Mouse (Mus musculus): ENCODE measurements around the gene Foxo1.

The Foxo1 gene

DNA sequence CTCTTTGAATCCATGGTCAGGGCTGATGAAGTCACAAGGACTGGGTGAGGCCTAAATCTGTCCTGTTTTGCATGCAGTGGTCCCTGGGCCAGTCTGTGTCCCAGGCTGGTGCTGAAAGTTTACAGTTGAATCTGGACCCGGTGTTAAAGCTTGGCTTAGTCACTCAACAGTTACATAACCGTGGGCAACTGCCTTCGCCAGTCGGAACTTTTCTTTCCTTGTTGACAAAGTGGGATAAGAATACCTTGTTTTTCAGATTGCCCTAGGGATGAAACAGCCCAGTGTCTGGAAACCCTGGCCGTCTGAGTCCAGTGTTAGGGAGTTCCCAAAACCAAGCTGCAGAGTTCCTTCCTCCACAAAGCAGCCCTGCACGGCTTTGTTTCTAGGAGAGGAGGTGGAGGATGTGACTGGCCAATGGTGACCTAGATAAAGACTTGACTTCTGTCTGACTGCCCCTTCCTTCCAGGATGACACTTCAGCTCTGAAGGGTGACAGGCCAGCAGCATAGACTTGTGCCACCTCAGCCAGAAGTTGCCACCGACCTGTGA is 101.8 kb downstream of the Foxo1 start:
- no peak for DNase-seq

DNA sequence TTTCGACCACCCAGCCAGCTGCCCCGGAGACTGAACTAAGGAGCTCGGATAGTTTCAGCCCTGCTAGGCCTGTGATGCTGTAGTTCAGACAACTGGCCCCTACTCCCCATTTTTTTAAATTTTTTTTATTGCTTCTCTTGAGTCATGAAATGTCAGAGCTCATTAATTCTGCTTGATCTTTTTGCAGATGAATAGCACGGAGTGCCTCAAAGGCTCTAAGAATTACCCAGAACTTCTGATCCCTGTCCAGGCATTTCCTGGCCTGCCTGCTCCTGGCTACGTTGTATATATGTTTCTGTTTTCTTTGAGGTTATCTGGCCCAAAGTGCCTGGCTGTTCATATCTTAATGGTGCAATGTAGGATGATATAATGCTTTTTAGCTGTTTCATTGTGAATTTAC is 108.8 kb downstream of the Foxo1 start:
- peak; percentile 21 for DNase-seq

DNA sequence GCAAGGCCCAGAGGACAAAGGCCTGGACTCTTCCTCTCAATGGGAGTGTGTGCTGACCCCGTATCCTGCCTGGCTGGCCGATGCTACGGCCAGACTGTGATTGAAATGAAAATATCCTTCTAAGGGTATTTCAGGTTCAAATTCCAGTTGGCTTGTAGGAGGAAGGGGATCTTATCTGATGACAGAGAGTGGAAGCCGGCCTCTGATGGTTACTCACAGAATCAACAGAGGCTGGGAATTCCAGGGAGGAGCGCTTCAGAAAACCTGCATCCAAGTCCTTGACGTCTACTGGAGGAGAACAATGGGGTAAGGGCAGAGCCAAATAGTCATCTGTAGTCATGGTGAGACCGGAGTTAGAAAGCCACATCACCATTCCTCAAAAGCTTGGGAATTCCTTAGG is 115.2 kb downstream of the Foxo1 start:
- peak; percentile 44 for DNase-seq

DNA sequence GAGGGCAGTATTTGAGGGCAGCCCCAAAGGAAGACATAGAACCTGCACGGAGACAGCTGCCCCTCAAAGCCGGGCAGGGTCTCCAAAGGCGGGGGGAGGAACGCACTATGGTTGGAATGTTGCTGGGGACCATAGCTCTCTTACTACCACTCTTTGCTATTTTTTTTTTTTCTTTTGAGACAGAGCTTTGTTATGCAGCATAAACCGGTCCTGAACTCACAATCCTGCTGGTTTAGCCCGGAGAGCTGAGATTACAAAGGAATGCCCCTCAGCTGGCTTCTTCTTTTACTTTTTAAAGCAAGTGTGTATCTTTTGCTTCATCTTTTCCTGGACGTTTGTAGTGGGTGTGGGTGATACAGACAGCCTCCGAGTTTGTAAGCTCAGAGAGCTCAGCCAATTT is 118.2 kb downstream of the Foxo1 start:
- no peak for DNase-seq

DNA sequence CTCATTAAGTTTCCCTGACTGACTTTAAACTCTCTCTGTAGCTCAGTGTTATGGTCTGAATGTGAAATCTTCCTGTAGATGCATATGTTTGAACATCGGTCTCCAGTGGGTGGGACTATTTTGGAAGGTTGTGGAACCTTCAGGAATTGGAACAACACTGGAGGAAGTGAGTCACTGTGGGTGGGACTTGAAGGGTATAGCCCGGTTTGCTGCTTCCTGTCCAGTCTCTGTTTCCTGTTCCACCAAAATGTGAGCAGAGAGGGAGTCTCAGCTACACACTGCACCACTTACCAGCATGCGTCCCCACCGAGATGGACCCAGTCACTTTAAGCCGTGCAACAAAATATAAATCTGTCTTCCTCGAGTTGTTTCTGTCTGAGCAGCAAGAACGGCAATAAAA is 122.2 kb downstream of the Foxo1 start:
- DNase-seq = no peak

DNA sequence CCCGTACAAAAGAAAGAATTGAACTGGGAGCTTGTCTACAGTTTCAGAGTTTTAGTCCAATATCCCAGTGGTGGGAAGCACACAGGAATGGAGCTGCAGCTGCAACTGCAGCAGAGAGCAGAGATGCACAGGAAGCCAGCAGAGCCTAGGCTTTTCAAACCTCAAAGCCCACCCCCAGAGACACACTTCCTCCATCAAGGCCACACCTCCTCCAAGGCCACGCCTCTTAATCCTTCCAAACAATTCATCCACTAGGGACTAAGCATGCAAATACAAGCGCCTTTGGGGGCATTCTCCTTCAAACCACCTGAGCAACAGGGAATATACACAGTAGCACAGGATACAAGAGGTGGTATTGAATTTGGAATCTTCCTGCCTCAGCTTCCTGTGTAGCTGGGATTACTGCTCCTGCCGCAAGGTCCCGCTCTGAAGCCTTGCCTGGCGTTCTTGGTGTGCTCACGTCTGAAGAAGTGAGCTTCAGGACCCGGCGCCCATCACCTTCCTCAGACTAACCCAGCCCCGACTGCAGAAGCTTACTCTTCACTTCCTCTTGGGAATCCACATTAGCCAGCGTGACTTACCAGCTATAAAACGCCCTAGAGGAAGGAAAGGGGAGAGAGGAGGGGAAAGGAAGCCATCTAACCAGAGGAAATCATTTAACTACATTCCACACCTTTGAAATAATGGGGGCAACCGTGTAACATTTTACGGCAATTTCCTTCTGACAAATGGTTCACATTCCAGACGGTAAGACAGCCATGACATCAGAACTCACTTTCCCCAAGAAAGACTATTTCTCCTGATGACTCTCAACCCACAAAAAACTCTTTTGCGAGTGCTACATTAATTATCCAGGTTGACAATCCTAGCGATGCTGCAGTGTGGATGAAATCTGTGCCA is 122.9 kb downstream of the Foxo1 start:
- DNase-seq = no peak

DNA sequence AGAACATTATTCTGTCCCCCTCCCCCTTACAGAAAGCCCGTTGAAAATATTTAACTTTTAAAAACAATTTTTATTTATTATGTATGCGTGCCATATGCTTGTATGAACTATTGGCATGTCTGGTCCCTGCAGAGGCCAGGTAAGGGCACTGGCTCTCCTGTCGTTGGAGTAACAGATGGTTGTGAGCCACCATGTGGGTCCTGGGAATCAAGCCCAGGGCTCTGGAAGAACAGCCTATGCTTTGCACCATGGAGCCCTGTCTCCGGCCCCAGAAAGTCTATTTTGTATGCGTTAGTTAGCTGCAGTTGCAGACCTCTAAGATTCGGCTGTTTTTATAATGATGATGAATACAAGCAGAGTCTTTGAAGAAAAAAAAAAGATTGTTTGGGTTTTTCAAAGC is 123.8 kb downstream of the Foxo1 start:
- DNase-seq = no peak

DNA sequence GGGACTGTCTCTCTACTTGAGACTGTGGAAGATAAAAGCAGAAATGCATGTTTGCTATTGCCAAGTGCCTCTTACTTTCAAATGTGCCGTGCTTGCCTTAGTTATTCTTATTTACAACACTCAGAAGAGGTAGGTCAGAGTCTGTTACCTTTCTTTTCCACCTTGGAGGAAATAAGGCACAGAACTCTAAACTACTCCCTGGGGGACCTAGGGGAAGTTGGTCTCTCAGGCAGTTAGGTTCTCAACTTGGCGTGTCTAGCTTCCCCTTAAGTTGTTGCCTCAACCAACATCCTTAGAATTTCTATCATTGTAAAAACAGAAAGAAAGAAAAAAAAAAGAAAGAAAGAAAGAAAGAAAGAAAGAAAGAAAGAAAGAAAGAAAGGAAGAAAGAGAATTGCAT is 124.4 kb downstream of the Foxo1 start:
- no peak for DNase-seq

DNA sequence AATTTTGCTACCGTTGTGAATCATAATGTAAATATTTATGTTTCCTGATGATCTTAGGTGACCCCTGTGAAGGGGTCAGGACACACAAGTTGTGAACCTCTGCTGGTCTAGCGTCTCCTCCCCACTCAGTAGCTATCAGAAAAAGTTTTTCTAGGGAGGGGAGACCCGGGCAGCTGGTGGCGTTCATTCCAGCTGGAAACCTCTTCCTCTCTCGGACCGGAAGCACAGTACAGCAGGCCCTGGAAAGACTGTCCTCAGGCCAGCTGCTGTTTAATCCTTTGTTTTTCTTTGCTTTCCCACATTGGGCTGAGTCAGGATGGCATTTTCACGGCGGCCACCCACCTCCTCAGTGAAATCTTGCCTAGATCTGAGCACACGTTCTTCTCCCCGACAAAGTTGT is 125.0 kb downstream of the Foxo1 start:
- DNase-seq = no peak

DNA sequence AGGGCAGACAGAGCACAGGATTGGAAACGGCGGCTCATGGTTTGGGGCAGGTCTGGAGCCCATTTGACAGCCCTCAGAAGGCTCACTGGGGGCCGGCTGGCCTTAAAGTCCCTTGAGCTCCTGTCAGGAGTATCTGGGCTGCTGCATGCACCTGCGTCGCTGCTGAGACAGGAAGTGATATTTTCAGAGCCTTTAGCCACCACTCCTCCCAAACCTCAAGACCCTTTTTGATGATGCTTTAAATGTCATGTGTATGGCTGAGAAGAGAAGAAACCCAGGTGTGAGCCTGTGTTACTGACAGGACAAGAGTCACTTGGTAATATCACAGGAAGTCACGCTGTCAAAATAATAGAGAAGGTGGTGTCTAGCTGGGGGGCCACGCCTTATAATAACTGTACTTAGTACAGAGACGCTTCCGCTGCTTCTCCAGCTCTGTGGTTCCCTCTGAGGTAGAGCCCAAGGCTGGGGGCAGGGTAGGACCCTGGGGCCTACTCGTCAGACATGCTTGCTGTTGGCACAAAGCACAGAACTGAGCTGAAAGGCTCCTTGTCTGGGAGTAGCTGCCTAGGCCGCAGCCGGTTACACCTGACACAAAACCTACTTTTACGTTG is 128.1 kb downstream of the Foxo1 start:
- DNase-seq = no peak

DNA sequence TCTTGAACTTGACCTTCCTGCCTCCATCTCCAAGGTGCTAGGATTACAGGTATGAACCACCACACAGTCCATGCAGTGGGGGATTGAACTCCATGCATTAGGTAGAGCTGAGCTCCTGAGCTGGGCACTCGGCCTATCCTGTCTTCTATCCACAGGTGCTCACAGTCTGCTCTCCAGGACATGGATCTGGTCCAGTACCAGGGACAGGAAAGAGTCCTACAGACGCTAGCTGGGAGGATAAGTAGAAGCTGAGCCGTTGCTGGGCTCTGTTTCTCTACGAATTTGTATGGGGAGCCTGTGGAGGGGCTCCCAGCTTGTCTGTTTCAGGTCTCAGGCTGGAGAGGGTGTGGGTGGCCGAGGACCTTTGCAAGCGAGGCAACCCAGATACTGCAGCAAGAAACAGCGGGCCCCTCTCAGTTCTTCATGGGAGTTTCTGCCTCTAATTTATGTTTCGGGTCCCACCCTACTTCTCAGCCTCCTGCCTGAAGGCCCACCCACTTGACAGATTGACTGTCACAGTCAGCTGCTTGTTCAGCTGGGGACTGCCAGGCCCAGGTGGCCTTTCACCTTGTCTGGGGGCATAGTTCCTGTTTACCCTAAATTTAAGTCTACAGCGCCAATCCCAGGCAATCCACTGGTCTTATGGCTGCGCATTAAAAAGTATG is 128.9 kb downstream of the Foxo1 start:
- no peak for DNase-seq

DNA sequence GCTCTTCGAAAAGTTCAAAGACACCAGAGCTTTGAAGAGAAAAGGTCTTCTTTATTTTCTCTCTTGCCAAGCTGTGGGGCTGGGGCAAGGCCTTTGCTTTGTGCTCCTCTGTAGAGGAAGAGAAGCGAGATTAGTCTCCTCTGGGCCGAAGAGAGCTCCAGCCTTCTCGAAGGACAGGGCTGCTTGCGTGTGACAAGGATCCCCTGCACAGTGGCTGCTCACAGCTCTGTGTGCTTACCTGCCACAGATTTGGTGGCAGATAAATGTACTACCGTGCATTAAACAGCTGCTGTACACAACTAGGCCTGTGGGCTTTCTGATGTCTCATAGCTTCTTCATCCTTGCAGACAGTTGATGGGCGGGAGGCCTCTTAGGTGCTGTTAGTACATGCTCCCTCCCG is 129.8 kb downstream of the Foxo1 start:
- no peak for DNase-seq

DNA sequence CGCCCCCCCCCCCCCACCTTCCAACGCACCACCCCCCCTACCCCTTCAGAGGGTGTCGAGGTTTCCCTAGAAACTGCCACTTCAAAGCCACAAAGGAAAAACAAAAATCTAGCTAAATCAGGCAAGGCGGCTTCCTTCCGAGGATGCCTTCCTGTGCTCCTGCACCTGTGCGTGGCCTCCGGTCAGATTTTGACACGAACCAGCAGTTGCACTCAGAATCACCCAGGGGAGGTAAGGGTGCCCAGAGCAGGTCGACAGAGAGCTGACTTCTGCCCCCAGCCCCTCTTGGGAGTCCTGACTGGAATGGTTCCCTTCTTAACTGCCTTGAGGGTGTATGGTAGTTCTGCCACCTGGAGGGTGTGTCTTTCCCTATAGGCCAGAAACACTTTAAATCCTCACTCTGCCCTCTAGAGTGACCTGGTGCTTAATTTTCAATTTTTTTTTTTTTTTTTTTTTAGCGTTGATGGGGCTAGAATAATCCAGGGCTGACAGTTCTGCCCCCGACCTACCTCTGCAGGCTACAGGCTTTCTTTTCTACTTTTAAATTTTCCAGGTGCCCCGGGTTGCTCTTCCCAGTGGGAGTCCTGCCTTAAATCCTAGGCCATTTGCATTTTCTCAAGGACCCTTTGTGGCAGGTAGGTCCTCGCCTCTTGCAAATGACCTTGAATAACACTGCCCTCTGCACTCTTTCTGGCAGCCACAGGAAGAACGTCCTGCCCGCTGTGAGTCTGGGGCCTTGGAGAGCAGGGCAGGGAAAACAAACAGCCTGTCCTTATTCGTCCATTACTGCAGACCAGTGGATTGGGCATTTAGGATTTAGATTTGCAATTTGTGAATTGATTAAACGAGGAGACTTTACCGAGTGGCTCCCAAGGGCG is 132.4 kb downstream of the Foxo1 start:
- peak; percentile 34 for DNase-seq

DNA sequence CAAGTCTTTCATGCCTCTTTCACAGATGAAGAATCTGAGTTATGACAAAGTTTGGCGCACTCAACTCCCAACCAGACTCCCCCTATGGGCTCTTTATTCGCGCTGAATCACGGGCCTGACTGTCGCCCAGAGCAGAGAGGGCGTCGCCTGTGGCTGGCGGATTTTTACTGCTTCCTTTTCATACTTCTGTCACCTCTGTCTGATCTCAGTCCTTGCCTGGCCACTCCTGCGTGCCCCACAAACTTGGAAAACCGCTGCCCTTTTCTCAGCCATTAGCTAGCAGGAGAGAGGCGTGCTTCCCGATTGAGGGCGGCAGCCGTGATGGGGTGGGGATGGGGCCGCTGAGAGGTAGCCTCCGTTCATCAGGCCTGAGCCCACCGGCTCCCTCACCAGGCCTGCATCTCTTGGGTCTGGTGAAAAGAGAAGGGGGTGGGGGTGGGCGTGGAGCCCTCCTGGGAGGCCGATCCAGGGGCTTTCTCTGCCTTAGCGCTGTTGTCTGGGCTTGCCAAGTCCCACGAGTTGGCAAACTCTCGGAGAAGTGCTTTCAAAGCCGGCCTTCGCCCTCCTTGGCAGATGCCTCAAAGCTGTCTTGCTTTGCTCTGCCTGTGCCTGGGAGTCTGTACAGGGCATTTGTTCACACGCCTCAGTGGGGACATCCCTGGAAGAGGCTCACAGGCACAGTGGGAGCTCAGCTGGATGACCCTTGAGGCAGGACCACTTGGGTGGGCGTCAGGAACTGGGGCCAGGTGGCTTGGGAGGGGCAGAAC is 133.2 kb downstream of the Foxo1 start:
- DNase-seq = peak; percentile 70

All from kidney, postnatal 14 days (tissue).